Mouse (Mus musculus) hindbrain, embryonic 10.5 days (tissue): ENCODE results near the gene Wdr91. TPM values are rescaled to one million over a fixed set of nuclear protein-coding genes. Genes with fewer than 3 reads are reported as not detected.
A peak's percentile ranks its signal among the peaks of the same experiment; 100 is the strongest.

ENCODE experiments used
- DNase-seq: peaks from one replicate; pipeline ENCODE4 v3.0.0-alpha.2; 2017; ENCODE audit warnings: low spot score
- H3K27ac ChIP-seq: fragments of 300-500 bp; sonication (generic); 2 replicates; pipeline ENCODE4 v1.5.1; 2016; ENCODE audit warnings: mild to moderate bottlenecking, moderate library complexity
- H3K27me3 ChIP-seq: fragments of 300-500 bp; sonication (generic); 2 replicates; pipeline ENCODE4 v1.6.1; 2016; ENCODE audit warnings: mild to moderate bottlenecking; ENCODE audit not compliant: poor library complexity, insufficient read depth, severe bottlenecking
- H3K36me3 ChIP-seq: fragments of 300-500 bp; sonication (generic); 2 replicates; pipeline ENCODE4 v1.6.1; 2016; ENCODE audit warnings: mild to moderate bottlenecking, moderate library complexity
- H3K4me1 ChIP-seq: fragments of 300-500 bp; sonication (generic); replicated peaks from 2 replicates; pipeline ENCODE4 v1.6.1; 2016; ENCODE audit warnings: mild to moderate bottlenecking
- H3K4me3 ChIP-seq: fragments of 300-500 bp; sonication (generic); 2 replicates; pipeline ENCODE4 v1.5.1; 2016; ENCODE audit warnings: mild to moderate bottlenecking, moderate library complexity
- H3K9me3 ChIP-seq: fragments of 300-500 bp; sonication (generic); 2 replicates; pipeline ENCODE4 v1.6.1; 2016; ENCODE audit warnings: mild to moderate bottlenecking, moderate library complexity
- WGBS: fragments of 180-500 bp; shearing (Covaris S2); methylation state at CpG from one replicate; pipeline ENCODE4 v1.1.7; 2016; 5-methylcytosine and 5-hydroxymethylcytosine counted together
- polyA plus RNA-seq: library from polyadenylated mRNA; unstranded; fragments of >200 nt; fragmentation: Nextera tagmentation; extraction: Ambion mirVana; gene quantifications from 2 replicates; pipeline ENCODE4 v1.2.1, GENCODE M21; 2016

Gene Wdr91
- polyA plus RNA-seq, 1 experiment from 2014 or later = 13.5 TPM

DNA sequence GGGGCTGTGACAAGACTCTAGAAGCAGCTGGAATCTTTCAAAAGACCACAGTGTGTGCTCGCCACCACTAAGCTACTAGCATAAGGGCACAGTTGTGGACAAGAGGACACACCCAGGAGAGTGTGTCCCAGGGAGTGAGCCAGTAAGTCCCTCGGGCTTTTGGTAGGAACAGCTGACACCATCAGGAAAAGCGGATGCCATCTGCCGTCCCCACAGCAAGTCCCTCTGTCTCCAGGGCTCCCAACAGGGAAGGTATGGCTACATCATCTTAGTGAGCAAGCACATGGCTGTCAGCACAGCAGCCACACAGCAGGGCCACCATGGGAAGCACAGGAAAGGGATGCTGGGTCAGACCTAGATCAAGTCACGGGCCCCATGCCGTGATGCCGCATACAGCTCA is 15.1 kb downstream of the Wdr91 start:
- WGBS = 85% methylated on average over 7 of the region's 7 CpGs

GRCm38 (mm10) chr6:34889185-34889584 is 21.5 kb downstream of the Wdr91 start:
- Histone ChIP-seq H3K4me1 (peaks cover 36% of the 10 kb centered on the region), H3K27me3 (no peaks in the 10 kb centered on the region), H3K27ac (peak overlapping the region; percentile 60), H3K4me3 (no peak overlapping the region), H3K9me3 (no peaks in the 10 kb centered on the region), H3K36me3 (peaks cover 80% of the 10 kb centered on the region)
- WGBS = 38% methylated on average over 4 of the region's 4 CpGs
- DNase-seq = no peak

More for the DNA sequence above, 15.1 kb downstream of the Wdr91 start:
- no peak for DNase-seq
- Histone ChIP-seq H3K27ac (0 out of 2 replicates have a peak overlapping the region, but pooled peaks have one; percentile 78), H3K27me3 (no peaks in the 10 kb centered on the region), H3K4me3 (no peak overlapping the region), H3K9me3 (no peaks in the 10 kb centered on the region), H3K4me1 (peaks cover 9% of the 10 kb centered on the region), H3K36me3 (peaks cover 91% of the 10 kb centered on the region)

DNA sequence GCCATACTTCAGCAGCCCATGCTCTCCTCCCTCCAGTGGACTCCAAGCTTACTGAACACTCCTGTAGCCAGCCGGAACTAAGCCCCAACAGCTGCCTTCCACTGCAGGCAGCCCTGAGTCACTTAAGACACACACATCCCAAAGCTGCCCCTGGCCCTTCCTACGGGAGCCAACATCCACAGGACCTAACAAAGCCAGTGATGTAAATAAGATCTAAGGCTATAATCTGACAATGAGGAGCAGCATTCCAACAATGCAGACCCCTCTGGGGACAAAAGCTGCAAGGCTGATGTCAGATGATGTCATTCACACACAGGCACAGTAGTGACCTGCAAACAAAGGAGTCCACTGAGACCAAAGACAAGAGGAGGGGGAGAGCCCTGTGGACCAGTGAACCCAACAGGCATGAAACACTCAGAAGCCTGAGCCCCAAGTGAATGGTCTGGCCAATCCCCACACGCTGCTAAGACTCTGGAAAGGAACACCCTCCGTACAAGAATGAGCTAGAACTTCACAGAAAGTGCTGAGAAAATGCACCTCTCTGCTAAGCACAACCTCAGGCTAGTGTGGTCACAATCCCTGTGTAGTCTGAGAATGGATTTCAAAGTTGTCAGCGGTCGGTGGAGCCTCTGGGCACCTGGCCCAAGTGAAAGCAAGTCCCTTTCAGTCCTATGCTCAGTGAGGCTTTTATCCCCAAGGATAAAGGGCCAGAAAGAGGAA is 23.4 kb downstream of the Wdr91 start:
- 43% methylated on average over 6 of the region's 6 CpGs for WGBS
- H3K4me3 ChIP-seq = 0 out of 2 replicates have a peak overlapping the region, but pooled peaks have one; percentile 18

GRCm38 (mm10) chr6:34884724-34885123 is 26.0 kb downstream of the Wdr91 start:
- peaks cover 36% of the 10 kb centered on the region for H3K4me1 ChIP-seq
- WGBS = 88% methylated on average over 7 of the region's 7 CpGs
- H3K27ac ChIP-seq = no peak overlapping the region
- peaks cover 78% of the 10 kb centered on the region for H3K36me3 ChIP-seq
- no peak overlapping the region for H3K4me3 ChIP-seq
- no peaks in the 10 kb centered on the region for H3K27me3 ChIP-seq
- H3K9me3 ChIP-seq = no peaks in the 10 kb centered on the region
- DNase-seq = no peak

More for the DNA sequence above, 23.4 kb downstream of the Wdr91 start:
- Histone ChIP-seq H3K36me3 (peaks cover 78% of the 10 kb centered on the region), H3K9me3 (no peaks in the 10 kb centered on the region), H3K27ac (peak overlapping the region; percentile 84), H3K4me1 (peaks cover 36% of the 10 kb centered on the region), H3K27me3 (no peaks in the 10 kb centered on the region)
- peak; percentile 67 for DNase-seq

DNA sequence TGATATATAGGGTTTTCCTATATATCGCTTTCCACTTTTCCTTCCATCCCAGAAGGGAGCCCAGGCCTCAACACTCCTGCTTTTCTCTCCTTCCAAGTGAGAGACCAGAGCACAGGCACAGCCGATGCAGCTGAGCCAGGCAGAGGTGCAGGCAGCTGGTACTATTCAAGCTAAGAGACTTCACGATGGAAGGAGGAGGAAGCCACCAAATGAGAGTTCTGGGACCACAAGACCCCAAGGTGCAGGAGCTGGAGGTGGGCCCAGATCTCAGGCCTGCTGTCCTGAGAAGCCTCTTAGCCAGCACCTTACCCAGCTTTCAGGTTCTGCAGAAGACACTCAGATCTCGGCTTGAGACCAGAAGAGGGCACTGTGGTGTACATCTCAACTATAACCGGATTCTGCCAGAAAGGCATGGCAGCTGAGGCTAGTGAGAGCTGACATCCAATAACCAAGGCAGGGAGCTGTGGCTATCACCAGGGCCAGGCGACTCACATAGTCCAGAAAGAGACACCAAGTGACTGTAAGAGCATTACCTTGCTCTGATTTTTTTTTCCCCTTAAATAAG is 30.7 kb downstream of the Wdr91 start:
- 61% methylated on average over 6 of the region's 6 CpGs for WGBS
- DNase-seq = no peak
- peaks cover 41% of the 10 kb centered on the region for H3K4me1 ChIP-seq
- no peaks in the 10 kb centered on the region for H3K27me3 ChIP-seq
- no peaks in the 10 kb centered on the region for H3K9me3 ChIP-seq
- H3K27ac ChIP-seq = 0 out of 2 replicates have a peak overlapping the region, but pooled peaks have one; percentile 16
- no peak overlapping the region for H3K4me3 ChIP-seq
- H3K36me3 ChIP-seq = peaks cover 63% of the 10 kb centered on the region

- no peak overlapping the region for H3K4me3 ChIP-seq
- WGBS = 87% methylated on average over 16 of the region's 16 CpGs
- no peaks in the 10 kb centered on the region for H3K27me3 ChIP-seq
- DNase-seq = no peak
- H3K27ac ChIP-seq = no peak overlapping the region; the same call in 1 of the 2 replicates
- H3K4me1 ChIP-seq = peaks cover 48% of the 10 kb centered on the region
- H3K36me3 ChIP-seq = peaks cover 60% of the 10 kb centered on the region
- H3K9me3 ChIP-seq = no peaks in the 10 kb centered on the region
These were observed 31.5 kb downstream of the Wdr91 start for GRCm38 (mm10) chr6:34879101-34879740.

GRCm38 (mm10) chr6:34877509-34878321 is 33.0 kb downstream of the Wdr91 start, which contains the start of gene Cyren:
TSS of gene Cyren (minus strand) at chr6:34878060.
- Histone ChIP-seq H3K27me3 (no peaks in the 10 kb centered on the region), H3K4me1 (peaks cover 53% of the 10 kb centered on the region), H3K9me3 (no peaks in the 10 kb centered on the region), H3K4me3 (peak within 1 kb of the TSS; percentile 76), H3K27ac (peak within 1 kb of the TSS; percentile 95), H3K36me3 (peaks cover 62% of the 10 kb centered on the region)
- under 1% methylated on average over 56 of the region's 56 CpGs for whole genome bisulfite sequencing
- DNase-seq = peak; percentile 91

DNA sequence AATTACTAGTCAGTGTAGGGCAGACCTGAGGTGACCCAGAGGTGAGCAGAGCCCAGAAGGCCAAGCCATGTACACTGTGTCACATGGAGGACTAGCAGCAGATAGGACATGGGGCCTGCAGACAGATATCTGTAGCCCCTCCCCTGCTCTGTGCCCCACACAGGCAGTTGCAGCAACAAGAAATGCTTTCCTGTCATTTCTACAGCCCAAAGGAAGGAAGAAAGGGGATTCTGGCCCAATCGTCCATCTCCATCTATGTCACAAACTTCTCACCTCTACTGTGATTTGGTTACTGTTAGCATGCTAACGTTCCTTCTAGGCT is 33.9 kb downstream of the Wdr91 start:
- Histone ChIP-seq H3K27ac (peak overlapping the region; percentile 95), H3K36me3 (peaks cover 54% of the 10 kb centered on the region), H3K27me3 (no peaks in the 10 kb centered on the region)

GRCm38 (mm10) chr6:34875966-34876834 is 34.5 kb downstream of the Wdr91 start:
- Histone ChIP-seq H3K9me3 (no peaks in the 10 kb centered on the region), H3K36me3 (peaks cover 48% of the 10 kb centered on the region), H3K4me1 (peaks cover 53% of the 10 kb centered on the region), H3K27me3 (no peaks in the 10 kb centered on the region), H3K27ac (peak overlapping the region; percentile 95), H3K4me3 (peak overlapping the region; percentile 76; the same call in 1 of the 2 replicates)
- WGBS = 62% methylated on average over 12 of the region's 12 CpGs
- DNase-seq = no peak

More for the DNA sequence above, 33.9 kb downstream of the Wdr91 start:
- Histone ChIP-seq H3K9me3 (no peaks in the 10 kb centered on the region), H3K4me1 (peaks cover 53% of the 10 kb centered on the region), H3K4me3 (peak overlapping the region; percentile 76)
- peak; percentile 7 for DNase-seq
- WGBS = 58% methylated on average over 2 of the region's 2 CpGs

DNA sequence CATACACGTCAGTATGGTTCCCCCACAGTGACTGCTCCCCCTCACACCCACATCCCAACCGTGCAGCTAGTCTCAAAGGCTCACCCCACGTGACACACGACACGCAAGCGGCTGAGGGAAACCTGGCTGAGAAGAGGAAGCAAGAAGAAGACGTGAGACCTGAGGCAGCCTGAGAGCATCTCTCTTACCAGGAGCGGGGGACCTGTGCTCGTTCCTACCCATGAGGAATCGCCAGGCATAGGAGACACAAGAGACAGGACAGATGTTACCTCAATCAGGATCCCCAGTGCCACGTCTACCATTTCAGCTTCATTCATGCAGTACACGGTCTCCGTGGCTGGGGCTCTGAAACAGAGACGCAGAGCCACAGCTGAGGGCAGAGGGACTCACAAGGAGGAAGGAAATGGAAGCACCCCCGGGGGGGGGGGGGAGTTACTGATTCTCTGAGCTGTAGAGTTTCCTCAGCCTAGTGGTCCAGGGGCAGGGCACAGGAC is 35.4 kb downstream of the Wdr91 start:
- Histone ChIP-seq H3K36me3 (peaks cover 39% of the 10 kb centered on the region), H3K27ac (peak overlapping the region; percentile 60), H3K4me1 (peaks cover 56% of the 10 kb centered on the region), H3K9me3 (no peaks in the 10 kb centered on the region), H3K4me3 (no peak overlapping the region), H3K27me3 (no peaks in the 10 kb centered on the region)
- DNase-seq = no peak
- WGBS = 91% methylated on average over 15 of the region's 15 CpGs

- DNase-seq = no peak
- peak overlapping the region; percentile 60 for H3K27ac ChIP-seq
- 72% methylated on average over 21 of the region's 21 CpGs for WGBS
- no peaks in the 10 kb centered on the region for H3K9me3 ChIP-seq
- H3K4me3 ChIP-seq = no peak overlapping the region
- H3K36me3 ChIP-seq = peaks cover 30% of the 10 kb centered on the region
- H3K27me3 ChIP-seq = no peaks in the 10 kb centered on the region
- H3K4me1 ChIP-seq = peaks cover 55% of the 10 kb centered on the region
These were observed 36.4 kb downstream of the Wdr91 start for GRCm38 (mm10) chr6:34874101-34874921.
